Mouse (Mus musculus) thymus, adult 2 months (tissue): ENCODE results near the gene Sstr3. TPM values are rescaled to one million over a fixed set of nuclear protein-coding genes. Genes with fewer than 3 reads are reported as not detected.

ENCODE experiments used
- DNase-seq: peaks from one replicate; pipeline ENCODE4 v3.0.0; 2021
- H3K27ac ChIP-seq: fragments of 200-500 bp; 2 replicates; pipeline ENCODE4 v1.5.1; 2012; ENCODE audit warnings: low read length, control low read depth; ENCODE audit not compliant: control insufficient read depth, insufficient read depth
- H3K27me3 ChIP-seq: fragments of 200-500 bp; 2 replicates; pipeline ENCODE4 v1.6.1; 2012; ENCODE audit warnings: mild to moderate bottlenecking, low read length, moderate library complexity, mixed read lengths; ENCODE audit not compliant: control insufficient read depth, insufficient read depth
- H3K36me3 ChIP-seq: fragments of 200-500 bp; 2 replicates; pipeline ENCODE4 v1.6.1; 2012; ENCODE audit warnings: mild to moderate bottlenecking, low read length, moderate library complexity; ENCODE audit not compliant: control insufficient read depth, insufficient read depth
- H3K4me1 ChIP-seq: fragments of 200-500 bp; replicated peaks from 2 replicates; pipeline ENCODE4 v1.6.1; 2012; ENCODE audit warnings: low read length; ENCODE audit not compliant: control insufficient read depth, insufficient read depth
- H3K4me3 ChIP-seq: fragments of 200-500 bp; 2 replicates; pipeline ENCODE4 v1.5.1; 2012; ENCODE audit warnings: mild to moderate bottlenecking, low read length, control low read depth, moderate library complexity; ENCODE audit not compliant: control insufficient read depth, insufficient read depth
- CTCF ChIP-seq: fragments of 200-500 bp; IDR thresholded peaks from 2 replicates; pipeline ENCODE4 v1.5.1; 2012; ENCODE audit warnings: mild to moderate bottlenecking, control low read depth, low read length, moderate library complexity, borderline replicate concordance; ENCODE audit not compliant: control insufficient read depth, poor library complexity, insufficient read depth; ENCODE audit errors: extremely low read depth
- POLR2A ChIP-seq: fragments of 200-500 bp; IDR thresholded peaks from 2 replicates; pipeline ENCODE4 v1.6.1; 2012; ENCODE audit warnings: mild to moderate bottlenecking, low read length, control low read depth, moderate library complexity; ENCODE audit not compliant: control insufficient read depth, poor library complexity, insufficient read depth; ENCODE audit errors: extremely low read depth
- whole genome bisulfite sequencing: fragments of 180-500 bp; shearing (Covaris S2); methylation state at CpG from one replicate; pipeline ENCODE4 v1.1.7; 2018; 5-methylcytosine and 5-hydroxymethylcytosine counted together
- polyA plus RNA-seq: library from polyadenylated mRNA; depleted of rRNA; stranded (reverse); fragments of >200 nt; gene quantifications from 2 replicates; pipeline ENCODE4 v1.2.3, GENCODE M21; 2012

Sstr3 gene
- polyA plus RNA-seq, 1 experiment: 1.6 TPM

- peaks cover 29% of the 10 kb centered on the region for H3K36me3 ChIP-seq
- 0 out of 2 replicates have a peak, but pooled peaks have one; percentile 10 for TF ChIP-seq CTCF
- TF ChIP-seq POLR2A: peak; percentile 80
- peak; percentile 84 for DNase-seq
- H3K4me1 ChIP-seq: peaks cover 62% of the 10 kb centered on the region
- peak within 1 kb of the TSS; percentile 99 for H3K4me3 ChIP-seq
- H3K27me3 ChIP-seq: no peaks in the 10 kb centered on the region
- 10% methylated on average over 8 of the region's 8 CpGs for WGBS
- peak within 1 kb of the TSS; percentile 94 for H3K27ac ChIP-seq
These were observed 28.3 kb upstream of the Sstr3 start, which contains the start of gene Rac2 for GRCm38 (mm10) chr15:78572658-78573397. TSS of gene Rac2 (minus strand) at chr15:78572783.

DNA sequence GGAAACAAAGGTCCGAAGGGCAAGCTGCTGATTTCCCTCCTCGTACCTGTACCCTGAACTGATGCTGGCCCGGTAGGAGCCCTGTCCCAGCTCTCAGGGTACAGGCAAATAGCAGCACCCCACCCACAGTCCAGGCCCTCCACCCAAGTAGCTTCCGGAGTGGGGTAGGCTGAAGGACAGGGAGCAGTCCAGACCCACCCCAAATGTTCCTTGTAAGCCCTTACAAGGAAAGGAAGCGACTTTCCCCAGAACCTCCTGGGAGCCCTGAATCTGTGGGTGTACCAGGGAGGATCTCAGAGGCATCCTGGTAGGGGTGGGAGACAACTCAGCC lies 27.8 kb upstream of the Sstr3 start:
- peak overlapping the region; percentile 94 for H3K27ac ChIP-seq
- no peak for DNase-seq

GRCm38 (mm10) chr15:78571554-78572269 lies 27.2 kb upstream of the Sstr3 start:
- no peaks in the 10 kb centered on the region for H3K27me3 ChIP-seq
- 4% methylated on average over 16 of the region's 16 CpGs for WGBS
- DNase-seq: peak; percentile 87
- peak overlapping the region; percentile 94 for H3K27ac ChIP-seq
- H3K36me3 ChIP-seq: peaks cover 37% of the 10 kb centered on the region
- TF ChIP-seq CTCF: 0 out of 2 replicates have a peak, but pooled peaks have one; percentile 19
- TF ChIP-seq POLR2A: peak; percentile 97
- H3K4me1 ChIP-seq: peaks cover 66% of the 10 kb centered on the region
- H3K4me3 ChIP-seq: peak overlapping the region; percentile 99

More for the DNA sequence above, 27.8 kb upstream of the Sstr3 start:
- H3K27me3 ChIP-seq: no peaks in the 10 kb centered on the region
- peaks cover 63% of the 10 kb centered on the region for H3K4me1 ChIP-seq
- 7% methylated on average over 5 of the region's 5 CpGs for WGBS
- TF ChIP-seq CTCF (peak; percentile 55; the same call in 1 of the 2 replicates), POLR2A (no peak)
- peak overlapping the region; percentile 99 for H3K4me3 ChIP-seq
- peaks cover 33% of the 10 kb centered on the region for H3K36me3 ChIP-seq

DNA sequence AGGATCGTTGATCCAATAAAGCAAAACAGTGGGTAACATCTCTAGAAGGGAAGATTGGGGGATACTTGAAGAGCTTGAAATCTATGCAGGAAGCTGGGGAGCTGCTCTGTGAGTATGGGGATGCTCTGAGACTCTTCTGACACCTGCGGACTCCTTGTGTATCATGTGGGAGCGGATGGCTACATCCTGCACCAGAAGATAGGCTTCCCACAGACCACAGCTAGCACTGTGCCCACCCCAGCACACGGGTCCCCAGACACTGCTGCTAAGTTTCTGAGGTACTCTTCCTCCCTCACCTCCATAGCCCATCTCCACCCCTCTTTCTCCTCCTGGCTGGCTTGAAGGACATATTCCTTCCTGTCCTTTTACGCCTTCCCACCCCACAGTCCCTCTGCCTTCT lies 25.7 kb upstream of the Sstr3 start:
- Histone ChIP-seq H3K27ac (peak overlapping the region; percentile 43), H3K4me3 (peak overlapping the region; percentile 99; the same call in 1 of the 2 replicates), H3K36me3 (peaks cover 50% of the 10 kb centered on the region), H3K4me1 (peaks cover 69% of the 10 kb centered on the region), H3K27me3 (no peaks in the 10 kb centered on the region)
- DNase-seq: peak; percentile 62
- 25% methylated on average over 5 of the region's 5 CpGs for WGBS
- TF ChIP-seq CTCF (no peak), POLR2A (no peak)

GRCm38 (mm10) chr15:78567608-78568120 lies 23.2 kb upstream of the Sstr3 start:
- TF ChIP-seq POLR2A: no peak
- no peak for TF ChIP-seq CTCF

DNA sequence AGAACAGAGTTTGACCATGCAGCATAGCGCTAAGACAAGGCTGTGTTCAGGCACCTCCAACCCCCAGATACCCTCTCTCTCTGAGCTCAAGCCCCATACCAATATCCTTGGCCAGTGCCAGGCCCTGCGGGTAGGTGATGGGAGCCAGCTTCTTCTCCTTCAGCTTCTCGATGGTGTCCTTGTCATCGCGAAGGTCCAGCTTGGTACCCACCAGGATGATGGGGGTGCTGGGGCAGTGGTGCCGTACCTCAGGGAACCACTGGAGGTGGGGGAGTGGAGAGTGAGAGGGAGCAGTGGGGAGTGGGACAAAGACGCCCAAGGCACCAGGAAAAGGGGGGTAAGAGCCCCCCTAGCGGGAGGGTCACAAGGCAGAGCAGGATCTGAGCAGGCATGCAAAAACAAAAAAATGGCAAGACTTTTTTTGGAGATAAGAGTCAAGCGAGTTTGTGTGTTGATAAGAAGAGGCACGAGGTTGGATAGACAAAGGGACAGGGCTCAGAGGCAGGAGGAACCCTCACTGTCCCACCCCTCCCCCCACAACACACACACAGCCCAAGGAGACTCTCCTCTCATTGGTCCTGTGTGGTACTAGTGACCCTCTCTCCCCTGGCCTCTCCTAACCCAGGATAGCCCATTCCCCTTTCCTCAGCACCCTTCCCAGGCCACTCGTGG lies 20.4 kb upstream of the Sstr3 start:
- no peak overlapping the region for H3K4me3 ChIP-seq
- TF ChIP-seq POLR2A (no peak), CTCF (no peak)
- no peaks in the 10 kb centered on the region for H3K27me3 ChIP-seq
- no peak for DNase-seq
- peaks cover 75% of the 10 kb centered on the region for H3K36me3 ChIP-seq
- H3K27ac ChIP-seq: peak overlapping the region; percentile 84
- peaks cover 69% of the 10 kb centered on the region for H3K4me1 ChIP-seq
- WGBS: 79% methylated on average over 11 of the region's 11 CpGs

More at GRCm38 (mm10) chr15:78567608-78568120, 23.2 kb upstream of the Sstr3 start:
- no peak overlapping the region for H3K4me3 ChIP-seq
- H3K4me1 ChIP-seq: peaks cover 74% of the 10 kb centered on the region
- WGBS: 85% methylated on average over 9 of the region's 9 CpGs
- H3K36me3 ChIP-seq: peaks cover 63% of the 10 kb centered on the region
- DNase-seq: no peak
- H3K27me3 ChIP-seq: no peaks in the 10 kb centered on the region
- no peak overlapping the region for H3K27ac ChIP-seq
